Mouse (Mus musculus): Measurements from ENCODE around the gene Ndrg3.

DNA sequence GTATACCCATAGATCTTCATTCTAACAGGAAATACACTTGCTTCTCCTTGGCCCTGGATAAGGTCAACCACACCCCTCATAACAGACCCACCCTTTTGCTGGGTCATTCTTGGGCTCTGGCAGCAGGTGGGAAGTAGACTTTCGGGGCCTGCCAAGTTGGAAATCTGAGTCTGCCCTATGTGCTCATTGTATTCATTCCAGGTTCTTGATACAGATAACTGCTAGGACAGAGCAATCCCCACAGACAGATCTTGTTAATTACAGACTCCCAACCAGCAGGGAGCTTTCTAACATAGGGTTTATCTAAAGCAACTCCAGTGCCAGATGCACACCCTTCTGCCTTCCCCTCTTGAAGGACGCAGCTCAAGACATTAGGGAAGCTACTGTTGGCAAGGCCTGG is 9.0 kb downstream of the Ndrg3 start:
- TF ChIP-seq CTCF (IDR thresholded peaks at IDR 0.05) (no peak), POLR2A (IDR thresholded peaks at IDR 0.05; ENCODE audit: insufficient read depth, low read depth, low read length) (no peak), EP300 (IDR thresholded peaks at IDR 0.05; ENCODE audit: insufficient read depth, low read depth, low read length) (no peak)
